Mouse (Mus musculus) CH12F3 (cell line): Measurements from ENCODE around the gene Ikbkg.
"Not testable (repeated sequence)": the region's sequence is repeated elsewhere in the genome, so short reads cannot be mapped to it uniquely, and the experiment has no call there.

Experiments used
- in situ Hi-C: fragments of 300-500 bp; cut with MboI; formaldehyde crosslinking; loops from 2 replicates; pipeline ENCODE4 v1.14.3; 2020; ENCODE audit warnings: low sequenced_read_pairs

The Ikbkg gene

DNA sequence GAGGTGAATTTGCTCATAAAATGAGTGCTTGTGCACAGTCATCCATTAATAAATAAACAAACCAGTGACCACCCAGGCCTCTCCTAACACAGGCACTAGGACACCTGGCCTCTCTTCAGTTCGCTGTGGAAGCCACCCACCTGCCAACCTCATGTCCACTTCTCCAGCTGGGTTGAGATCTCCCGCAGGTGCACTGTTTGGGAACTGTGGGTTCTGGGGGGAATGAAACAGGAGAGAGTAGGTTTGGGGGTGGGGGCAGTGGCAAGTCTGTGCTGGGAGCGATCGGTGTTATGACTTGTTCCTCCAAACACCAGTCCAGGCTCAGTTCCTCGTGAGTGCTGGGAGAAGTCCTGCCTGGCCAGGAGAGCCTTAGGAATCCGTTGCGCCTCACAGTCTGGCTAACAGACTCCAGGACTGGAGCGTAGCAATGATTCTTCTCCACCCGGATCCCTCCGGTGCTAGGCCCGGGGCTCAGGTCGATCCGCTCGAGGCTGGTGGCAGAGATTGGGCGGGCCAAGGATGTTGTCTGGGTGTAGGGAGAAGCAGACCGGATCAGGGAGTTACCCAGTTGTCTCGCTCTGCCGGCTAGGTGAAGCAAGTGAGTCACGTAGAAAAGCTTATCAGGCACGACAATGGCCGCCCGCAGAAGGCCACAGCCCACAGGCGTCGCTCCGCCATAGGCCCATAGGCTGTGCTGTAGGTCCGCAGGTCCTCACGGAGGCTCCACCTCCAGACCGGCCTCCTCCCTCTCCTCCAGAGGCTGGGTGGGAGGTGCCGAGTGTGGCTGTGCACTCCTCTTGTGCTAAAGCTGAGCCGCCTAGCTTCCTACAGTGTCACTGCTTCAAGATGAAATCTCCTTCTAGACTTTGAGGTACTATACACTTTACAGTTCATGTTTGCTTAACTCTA is at the start of gene Ikbkg, which contains the start of gene Fam3a:
Gene Ikbkg, plus strand, starts transcription at position 756 of the 909 bp plus-strand sequence.
Gene Fam3a, minus strand, starts transcription at position 738 of the 909 bp plus-strand sequence.
- in situ Hi-C loops: no loop called here

DNA sequence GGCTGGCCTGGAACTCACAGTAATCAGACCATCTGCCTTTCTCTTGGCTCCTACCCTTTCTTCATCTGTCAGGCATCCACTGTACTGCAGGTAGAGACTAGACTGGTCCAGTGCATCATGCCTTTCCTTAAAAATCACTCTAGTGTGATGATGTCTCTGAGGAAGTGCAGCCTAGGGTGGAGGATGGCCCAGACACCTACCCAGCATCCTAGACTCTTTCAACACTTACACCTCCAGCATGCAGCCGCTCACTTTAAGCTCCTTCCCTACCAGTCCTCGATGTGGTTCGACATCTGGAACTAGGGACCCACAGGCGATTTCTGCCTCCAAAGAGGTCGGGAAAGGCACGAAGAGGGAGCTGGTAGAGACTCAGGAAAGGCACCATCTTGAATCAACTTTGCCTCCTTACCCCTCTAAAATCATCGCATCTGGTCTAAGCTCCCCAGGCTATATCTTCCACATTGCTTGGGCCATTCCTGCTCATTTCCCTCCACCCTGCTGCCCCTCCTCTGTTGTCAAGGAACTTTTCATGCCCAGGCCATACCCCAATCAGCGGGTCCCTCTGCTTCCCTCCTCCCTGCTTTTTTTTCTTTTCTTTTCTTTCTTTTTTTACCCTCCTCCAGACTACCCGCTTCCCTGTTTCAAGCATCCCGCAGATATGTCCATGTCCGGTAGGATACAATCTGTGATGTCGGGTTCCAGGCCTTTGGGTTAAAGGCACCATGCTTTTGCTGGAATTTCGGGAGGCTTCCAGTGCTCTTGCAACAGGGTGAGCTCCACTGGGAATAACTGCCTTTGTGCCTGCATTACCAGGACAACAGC is 40.2 kb upstream of the Ikbkg start:
- in situ Hi-C loops: no loop called here

DNA sequence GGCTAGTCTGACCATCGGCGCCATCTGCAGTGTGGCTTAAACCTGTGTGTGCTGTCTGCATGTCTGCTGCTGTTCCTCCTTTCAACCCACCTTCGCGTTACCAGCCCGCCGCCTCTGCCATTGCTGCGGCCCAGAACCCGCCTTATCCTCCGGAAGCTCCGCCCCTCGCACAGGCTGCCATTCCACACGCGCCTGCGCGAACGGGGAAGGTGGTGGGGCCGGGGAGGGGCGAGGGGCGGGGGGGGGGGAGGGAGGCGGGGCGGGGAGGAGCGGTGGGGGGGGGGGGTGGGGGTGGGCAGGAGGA is 39.7 kb upstream of the Ikbkg start, which contains the start of gene Lage3:
Gene Lage3, minus strand, starts transcription at position 152 of the 304 bp plus-strand sequence.
- in situ Hi-C loops: no loop called here

DNA sequence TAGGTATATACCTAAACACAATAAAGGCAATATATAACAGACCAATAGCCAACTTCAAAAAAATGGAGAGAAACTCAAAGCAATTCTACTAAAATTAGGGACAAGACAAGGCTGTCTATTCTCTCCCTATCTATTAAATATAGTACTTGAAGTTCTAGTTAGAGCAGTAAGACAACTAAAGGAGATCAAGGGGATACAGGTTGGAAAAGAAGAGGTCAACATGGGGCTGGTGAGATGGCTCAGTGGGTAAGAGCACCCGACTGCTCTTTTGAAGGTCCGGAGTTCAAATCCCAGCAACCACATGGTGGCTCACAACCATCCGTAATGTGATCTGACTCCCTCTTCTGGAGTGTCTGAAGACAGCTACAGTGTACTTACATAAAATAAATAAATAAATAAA is 36.0 kb upstream of the Ikbkg start:
- in situ Hi-C loops: not testable (repeated sequence)

DNA sequence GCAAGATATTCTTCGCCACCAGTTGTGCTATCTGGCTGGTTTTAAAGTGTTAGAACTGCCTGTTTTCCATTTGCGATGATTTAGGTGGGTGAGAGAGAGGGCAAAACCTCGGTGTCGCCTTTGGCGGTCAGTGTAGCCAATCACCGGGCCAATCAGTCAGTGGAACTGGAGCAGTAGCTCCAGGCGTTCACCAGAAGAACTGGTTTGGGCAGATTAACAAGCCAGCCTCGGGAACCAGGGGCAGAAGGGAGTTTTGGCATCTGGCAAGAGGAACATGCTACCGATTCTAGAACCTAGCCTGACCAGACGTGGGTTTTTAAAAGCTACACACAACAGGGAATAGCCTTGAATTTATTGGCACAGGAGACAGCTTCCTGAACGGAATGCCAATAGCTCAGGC is 33.9 kb upstream of the Ikbkg start:
- in situ Hi-C loops: no loop called here

DNA sequence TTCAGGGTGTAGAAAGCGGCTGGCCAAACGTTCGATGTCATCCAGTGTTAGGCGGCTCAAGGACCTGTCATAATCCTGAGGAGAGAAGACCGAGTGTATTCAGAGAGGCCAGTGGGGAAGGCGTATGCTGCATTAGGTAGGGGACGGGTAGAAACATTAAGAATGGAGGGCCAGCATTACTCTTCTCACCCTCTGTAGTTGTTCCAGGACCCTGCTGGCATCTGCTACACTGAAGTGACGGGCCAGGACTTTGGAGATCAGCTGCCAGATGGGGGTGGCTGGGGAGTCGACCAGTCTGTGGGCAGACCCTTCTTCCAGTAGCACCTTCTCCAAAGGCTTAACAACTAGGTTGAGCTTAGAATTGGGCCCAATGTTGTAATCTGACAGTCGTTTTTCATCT is 25.6 kb upstream of the Ikbkg start:
- in situ Hi-C loops: no loop called here

DNA sequence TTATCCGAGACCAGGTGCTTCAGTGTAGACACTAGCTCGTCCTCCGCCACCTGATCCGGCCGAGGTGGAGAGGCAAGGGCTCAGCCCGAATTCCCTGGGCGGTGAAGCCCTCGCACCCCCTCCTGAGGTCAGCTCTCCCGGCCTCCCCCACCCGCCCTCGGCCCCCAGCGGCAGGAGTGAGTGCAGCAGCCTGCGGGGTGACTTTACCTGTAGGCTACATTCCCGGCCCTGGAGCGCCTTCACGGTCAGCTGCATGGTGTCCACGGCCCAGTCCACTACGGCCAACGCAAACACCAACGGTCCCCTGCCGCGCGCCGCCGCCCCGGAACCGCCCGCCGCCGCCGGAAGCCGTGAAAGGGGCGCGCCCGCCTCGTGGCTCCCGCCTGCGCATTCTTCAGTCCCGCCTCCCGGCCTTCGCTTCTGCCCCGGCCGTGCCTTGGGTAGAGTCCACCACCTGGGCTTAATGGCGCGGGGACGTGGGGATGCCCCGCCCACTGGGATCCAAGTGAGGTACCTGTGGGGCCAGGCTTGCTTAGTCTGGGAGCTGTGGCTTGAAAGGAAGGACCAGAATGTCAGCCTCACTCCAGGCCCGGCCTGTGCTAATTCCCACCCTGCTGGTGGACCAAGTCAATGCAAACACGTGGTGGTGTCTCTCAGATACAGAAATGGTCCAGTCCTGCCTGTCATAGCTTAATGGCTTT is 24.7 kb upstream of the Ikbkg start:
- in situ Hi-C loops: no loop called here

DNA sequence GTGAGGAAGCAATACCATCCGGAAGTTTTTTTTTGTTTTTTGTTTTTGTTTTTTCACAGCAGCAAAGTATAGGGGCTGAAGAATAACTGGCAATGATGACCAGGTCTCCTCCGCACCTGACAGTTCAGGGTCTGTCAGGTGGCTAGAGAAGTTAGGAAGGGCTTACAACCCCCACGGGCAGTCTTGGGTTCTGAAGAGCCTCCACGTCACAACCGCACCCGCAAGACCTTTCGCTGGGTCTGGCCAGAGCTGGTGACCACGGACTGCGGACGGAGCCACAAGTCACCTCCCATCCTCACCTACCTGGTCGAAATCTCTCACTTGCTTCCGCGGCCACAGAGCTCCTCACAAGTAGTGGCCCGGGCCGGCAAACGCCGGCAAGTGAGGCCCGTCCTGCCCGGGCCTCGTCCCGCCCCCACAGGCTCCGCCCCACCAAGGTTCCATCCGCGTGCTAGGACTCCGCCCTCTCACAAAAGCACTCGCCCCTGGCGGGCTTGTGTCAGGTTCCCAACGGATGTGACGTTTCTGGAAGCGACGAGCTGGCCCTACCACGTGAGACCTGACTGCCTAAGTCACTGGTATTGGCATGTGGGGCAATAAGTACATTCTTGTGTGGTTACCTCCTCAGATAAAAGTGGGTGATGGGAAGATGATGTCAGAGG is 20.1 kb upstream of the Ikbkg start, which contains the start of the genes Ubl4a and Slc10a3:
Gene Ubl4a, minus strand, starts transcription at position 331 of the 662 bp plus-strand sequence.
Gene Slc10a3, minus strand, starts transcription at position 462 of the 662 bp plus-strand sequence.
- in situ Hi-C loops: no loop called here

DNA sequence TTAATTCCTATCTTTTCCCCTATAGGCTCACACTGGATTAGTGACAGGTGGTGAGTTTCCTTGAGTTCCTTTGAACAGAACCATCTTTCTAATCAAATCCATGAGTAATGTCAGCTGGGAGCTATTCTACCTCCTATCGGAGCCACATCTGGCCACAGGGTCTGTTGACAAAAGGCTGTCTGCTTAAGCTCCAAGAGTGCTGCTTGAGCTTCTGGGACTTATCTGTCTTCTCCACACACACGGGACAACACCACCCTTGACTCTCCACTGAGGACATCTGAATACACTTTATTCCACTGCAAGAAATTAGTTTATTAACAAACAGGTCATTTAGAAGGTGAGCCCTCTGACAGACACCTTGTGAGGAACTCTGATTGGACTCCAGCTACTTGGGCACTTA is 8.6 kb upstream of the Ikbkg start:
- in situ Hi-C loops: no loop called here

DNA sequence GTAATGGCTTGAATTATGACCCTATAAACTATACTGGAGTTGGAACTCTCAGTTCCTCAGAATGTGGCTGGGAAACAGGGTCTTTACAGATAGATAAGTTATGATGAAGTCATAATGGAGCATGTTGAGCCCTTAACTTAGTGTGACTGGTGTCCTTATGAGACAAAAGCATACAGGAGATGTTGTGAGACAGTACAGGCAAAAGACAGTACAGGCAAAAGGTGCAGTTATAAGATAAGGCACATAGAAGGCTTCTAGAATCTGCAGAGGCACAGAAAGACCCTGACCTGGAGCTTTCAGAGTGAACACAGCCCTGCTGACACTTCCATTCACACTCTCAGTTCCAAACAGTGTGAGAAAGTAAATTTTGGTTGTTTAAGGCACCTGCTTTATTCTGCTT is 4.9 kb upstream of the Ikbkg start:
- in situ Hi-C loops: no loop called here

DNA sequence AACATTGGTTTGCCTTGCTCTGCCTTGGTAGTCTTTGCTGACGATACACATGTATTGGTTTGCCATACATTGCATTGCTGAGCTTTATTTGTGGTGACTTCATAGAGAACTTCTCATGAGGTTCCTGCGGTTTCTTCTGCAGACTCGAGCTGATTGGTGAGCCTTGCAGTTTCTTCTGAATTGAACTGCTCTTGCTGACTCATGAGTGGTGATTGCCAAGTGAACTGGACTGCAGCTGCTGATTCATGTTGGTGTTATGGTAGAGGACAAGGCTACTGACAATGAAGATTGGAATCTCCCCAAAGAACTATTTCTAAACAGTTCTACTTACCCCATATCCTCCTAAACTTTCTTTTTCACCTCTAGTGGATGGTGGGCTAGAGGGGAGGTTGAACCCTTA is 7.0 kb downstream of the Ikbkg start:
- in situ Hi-C loops: no loop called here

DNA sequence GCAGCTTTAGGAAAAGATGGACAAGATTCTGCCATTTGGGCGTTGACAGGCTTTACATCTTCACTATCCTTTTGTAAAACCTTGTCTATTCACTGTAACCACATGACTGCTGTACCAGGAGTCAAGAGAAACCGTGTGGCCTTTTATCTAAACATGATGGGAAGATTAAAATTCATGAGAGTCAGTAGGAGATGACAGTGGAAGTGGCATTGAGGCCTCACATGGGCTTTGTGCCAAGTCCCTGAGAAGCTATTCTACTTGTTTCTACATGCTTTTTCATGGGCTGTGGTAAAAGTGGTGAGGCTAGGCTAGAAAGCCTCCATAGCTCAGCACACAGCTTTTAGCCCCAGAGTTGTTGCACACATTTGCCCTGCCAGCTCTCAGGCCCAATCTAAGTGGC is 15.2 kb downstream of the Ikbkg start:
- in situ Hi-C loops: no loop called here

DNA sequence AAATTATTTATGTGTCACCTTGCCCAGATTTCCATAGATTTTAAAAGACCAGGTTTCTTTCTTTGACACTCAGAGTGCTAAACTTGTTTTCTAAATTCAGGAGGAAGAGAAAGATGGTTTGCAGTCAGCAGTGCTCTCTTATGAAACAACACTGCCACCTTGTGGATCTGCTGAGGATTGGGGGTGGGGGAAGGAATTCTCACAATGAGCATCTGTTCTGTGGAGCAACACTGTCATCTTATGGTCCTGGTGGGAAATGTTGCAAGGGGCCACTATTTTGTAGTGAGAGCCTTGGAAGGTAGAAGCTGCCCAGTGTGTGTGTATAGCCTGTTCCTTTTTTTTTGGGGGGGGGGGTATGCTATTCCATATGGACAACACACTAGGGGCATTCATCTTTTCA is 20.3 kb downstream of the Ikbkg start:
- in situ Hi-C loops: loop anchor here (10.0 kb wide), 2 partner anchors 169 to 299 kb away; partner anchors contain the start of gene Flna

DNA sequence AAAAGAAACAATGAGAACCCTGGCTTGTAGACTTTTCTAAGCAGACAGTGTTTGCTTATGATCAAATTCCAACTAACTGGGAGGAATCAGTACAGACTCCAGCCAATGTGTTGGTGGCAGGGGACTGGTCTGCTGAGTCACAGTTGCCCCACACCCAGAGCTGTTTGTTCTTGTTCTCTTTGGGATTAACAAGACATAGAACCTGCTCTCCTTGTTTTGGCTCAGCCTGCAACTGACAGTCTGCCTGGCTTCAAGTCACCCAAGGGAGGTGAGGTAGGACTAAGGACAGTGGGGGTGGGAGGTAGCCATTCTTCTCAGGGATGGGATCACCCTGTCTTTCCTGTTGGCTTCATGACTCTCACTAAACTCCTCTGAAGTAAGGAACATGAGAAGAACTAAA is 31.4 kb downstream of the Ikbkg start:
- in situ Hi-C loops: no loop called here

DNA sequence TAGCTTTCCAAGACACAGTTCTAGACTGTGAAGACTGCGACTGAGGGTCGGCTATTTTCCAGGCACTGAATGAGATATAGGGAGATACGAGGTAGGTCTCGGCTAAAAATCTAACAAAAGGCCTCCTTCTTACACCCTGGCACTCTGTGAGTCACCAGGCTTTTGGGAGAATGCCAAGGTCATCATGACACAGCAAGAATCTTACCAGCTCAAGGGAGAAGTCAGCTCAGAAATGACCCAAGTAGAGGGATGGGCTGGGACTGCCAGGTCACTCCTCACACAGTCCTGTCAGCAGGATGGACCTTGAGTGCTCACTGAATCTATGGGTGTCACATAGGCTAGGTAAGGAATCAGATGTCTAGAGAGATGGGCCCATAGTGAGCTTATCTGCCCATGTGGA is 32.1 kb downstream of the Ikbkg start:
- in situ Hi-C loops: no loop called here

DNA sequence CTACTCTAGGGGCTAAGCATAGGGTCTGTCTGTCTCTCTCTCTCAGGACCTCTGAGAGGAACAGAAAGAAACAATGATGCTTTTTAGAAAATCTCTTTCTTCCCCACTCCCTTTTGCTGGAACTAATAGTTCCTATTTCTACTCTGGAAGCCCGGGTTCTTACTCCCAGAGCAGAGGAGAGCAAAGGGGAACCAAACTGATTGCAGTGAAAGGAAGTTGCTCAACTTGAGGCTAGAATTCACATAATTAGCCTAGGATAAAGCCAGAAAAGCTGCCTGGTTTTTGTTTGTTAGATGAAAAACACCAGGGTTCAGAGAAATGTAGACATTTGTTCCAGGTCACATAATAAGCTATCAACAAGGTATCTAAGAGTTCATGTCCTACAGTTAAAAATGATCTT is 33.2 kb downstream of the Ikbkg start:
- in situ Hi-C loops: no loop called here

DNA sequence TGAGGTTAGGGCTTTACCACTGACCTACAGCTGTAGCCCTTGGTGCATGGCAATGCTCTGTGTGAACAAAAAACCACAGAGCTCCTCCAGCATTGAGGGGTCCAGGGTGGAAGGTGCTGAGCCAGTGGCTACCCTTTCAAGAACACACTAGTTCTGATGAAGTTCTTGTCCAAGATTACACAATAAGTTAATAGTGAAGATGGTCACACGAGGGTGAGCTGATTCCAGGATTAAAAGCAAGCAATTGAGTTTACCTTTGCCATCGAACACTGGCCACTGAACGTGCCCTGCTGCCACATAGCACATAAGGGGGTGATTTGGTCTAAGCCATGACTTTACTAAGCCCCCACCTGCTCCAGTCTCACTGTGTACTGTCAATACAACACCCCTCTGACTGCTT is 34.0 kb downstream of the Ikbkg start:
- in situ Hi-C loops: no loop called here

DNA sequence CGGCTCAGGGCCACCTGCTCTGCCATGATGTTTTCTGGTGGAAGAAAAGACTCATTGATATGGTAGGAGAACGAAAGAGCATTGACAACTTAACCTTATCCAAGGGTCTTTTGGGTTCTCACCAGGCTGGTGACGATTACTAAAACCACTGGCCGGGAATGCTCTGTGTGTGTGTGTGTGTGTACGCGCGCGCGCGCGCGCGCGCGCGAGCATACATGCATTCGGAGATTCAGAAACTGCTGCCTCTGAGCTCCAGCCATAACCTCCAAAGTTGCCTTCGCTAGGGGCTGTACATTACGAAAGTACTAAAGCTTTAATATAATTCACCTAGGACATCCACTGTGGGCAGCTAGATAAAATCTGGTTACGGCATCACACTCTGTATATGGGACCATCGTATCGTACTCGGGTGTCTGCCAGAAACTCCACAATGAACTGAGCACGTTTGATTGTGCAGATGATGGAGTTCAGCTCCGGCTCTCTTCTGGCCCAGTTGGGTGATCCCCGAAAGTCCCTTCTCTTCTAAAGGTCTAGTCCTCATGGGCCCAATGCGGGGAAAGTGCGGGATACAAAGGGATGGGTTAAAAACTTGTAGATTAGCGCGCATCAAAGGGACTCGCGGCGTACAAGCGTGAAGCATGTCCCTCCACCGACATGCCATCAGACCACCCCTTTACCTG is 35.2 kb downstream of the Ikbkg start:
- in situ Hi-C loops: no loop called here

DNA sequence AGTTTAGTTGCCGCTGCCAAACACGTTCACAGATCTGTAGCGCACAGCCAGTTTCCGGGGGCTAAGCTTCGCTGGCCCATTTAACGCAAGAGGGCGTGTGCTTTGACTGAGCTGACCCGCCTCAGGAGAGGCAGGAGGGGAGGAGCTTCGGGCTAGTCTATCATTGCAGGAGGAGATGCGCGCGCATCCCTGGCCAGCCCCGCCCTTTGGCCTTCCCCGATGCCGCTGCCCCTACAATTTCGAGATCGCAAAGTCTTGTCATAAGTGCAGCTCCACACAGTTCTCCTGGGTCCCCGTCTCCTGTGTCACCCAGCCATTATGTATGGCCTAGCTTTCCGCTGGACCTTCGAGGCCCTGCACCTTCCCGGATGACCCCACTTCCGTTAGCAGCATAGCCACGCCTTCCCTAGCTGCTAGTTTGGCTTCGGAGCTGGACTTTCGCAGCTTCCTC is 35.8 kb downstream of the Ikbkg start, which contains the start of gene G6pdx:
Gene G6pdx, minus strand, starts transcription at position 369 of the 451 bp plus-strand sequence.
- in situ Hi-C loops: no loop called here

DNA sequence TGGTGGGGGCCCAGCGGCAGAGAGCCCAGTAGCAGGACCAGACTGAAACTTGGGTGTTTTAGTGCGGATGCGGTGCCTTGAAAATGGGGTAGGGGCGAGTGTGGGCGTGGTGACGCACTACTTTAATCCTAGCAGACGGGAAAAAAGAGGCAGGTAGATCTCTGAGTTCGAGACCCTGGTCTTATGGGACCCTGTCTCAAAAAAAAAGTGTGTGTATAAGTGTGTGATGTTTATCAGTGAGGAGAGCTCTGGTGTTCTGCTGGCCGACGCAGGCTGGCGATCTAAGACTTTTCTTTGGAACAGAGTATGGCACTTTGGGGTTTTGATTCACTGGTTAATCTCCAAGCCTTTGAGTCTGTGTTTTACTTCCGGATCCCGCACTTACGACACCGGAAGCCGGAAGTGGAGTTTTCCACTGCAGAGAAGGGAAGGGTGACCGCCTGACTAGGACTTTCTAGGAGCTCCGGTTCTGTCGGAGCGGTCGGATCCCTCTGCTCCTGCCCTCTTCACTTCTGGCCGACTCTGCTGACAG is 36.3 kb downstream of the Ikbkg start:
- in situ Hi-C loops: no loop called here
